13 mouse cellular contexts compared by ENCODE assay signal in the genomic region with DNA sequence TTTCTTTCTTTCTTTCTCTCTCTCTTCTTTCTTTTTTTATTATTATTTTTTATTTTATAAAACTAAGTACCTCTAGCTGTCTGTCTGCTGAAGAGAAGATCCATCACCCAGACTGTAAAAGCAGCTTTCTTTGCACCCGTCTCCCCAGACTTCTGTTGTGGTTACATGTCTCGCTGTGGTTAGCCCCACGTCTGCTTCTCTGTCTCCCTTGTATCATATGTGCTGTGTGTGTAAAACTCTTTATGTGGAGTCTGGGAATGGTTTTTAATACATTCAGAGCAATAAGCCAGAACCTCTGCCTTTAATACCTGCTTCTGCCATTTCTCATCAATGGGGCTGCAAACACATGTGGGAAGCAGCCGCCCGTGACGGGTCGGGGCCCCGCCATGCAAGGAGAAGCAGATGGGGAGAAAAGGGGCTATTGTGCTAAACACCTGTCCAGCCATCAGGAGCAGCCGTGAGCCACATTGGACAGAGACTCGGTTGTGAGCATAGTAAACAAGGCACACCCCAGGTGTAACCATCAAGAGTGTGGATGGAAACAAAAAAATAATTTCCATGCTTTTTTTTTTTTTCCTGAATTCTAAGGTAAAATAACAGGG.
A peak's percentile ranks its signal among the peaks of the same experiment; 100 is the strongest.
DNase-seq lines count a peak whose midpoint lies in the region; ATAC-seq and TF ChIP-seq lines count a peak whose summit lies in the region.
"Had no signal": no experiment of that assay in that cellular context is flagged by ENCODE, and none has a peak within 500 bp of the region (broad histone marks: within the 10 kb centered on the region; RNA-seq: fewer than 3 reads in every experiment).

No protein-coding gene starts in this region.

- no peak overlapping the region for H3K4me2 ChIP-seq in forebrain, embryonic 13.5 days
- H3K4me2 ChIP-seq in forebrain, embryonic 16.5 days (ENCODE audit: low read length): no peak overlapping the region
- 0 out of 2 replicates have a peak overlapping the region, but pooled peaks have one; percentile 2 for H3K4me2 ChIP-seq in limb, embryonic 14.5 days (replicated peaks; ENCODE audit: low read depth, low read length, severe bottlenecking)
- H3K4me2 ChIP-seq: embryonic facial prominence, embryonic 15.5 days had no signal

- no peaks in the 10 kb centered on the region for H3K36me3 ChIP-seq in forebrain, embryonic 13.5 days (ENCODE audit: poor library complexity, severe bottlenecking)
- no peaks in the 10 kb centered on the region for H3K36me3 ChIP-seq in forebrain, embryonic 16.5 days (ENCODE audit: control insufficient read depth, insufficient read depth)
- no peaks in the 10 kb centered on the region for H3K36me3 ChIP-seq in thymus, adult 2 months (ENCODE audit: control insufficient read depth, insufficient read depth, low read length)
- H3K36me3 ChIP-seq in limb, embryonic 14.5 days (ENCODE audit: control insufficient read depth, insufficient read depth, low read length): no peaks in the 10 kb centered on the region
- H3K36me3 ChIP-seq: embryonic facial prominence, embryonic 15.5 days had no signal

- H3K27me3 ChIP-seq in forebrain, embryonic 13.5 days: no peaks in the 10 kb centered on the region
- H3K27me3 ChIP-seq in forebrain, embryonic 16.5 days (replicated peaks; ENCODE audit: control insufficient read depth, insufficient read depth, low read length): no peaks in the 10 kb centered on the region
- H3K27me3 ChIP-seq in thymus, adult 2 months (ENCODE audit: control insufficient read depth, insufficient read depth, low read length): no peaks in the 10 kb centered on the region; the same call in 1 of the 2 replicates
- H3K27me3 ChIP-seq in limb, embryonic 14.5 days (ENCODE audit: control insufficient read depth, insufficient read depth, low read length): no peaks in the 10 kb centered on the region
- H3K27me3 ChIP-seq: embryonic facial prominence, embryonic 15.5 days had no signal

- no peak for TF ChIP-seq POLR2A in thymus, adult 2 months (IDR thresholded peaks at IDR 0.05; ENCODE audit: control insufficient read depth, extremely low read depth, insufficient read depth, low read length, poor library complexity)
- no peak for TF ChIP-seq POLR2A in limb, embryonic 14.5 days (IDR thresholded peaks at IDR 0.05; ENCODE audit: borderline replicate concordance, extremely low read depth, insufficient read depth, insufficient read length)

- no peaks in the 10 kb centered on the region for H3K9me3 ChIP-seq in forebrain, embryonic 13.5 days (replicated peaks)
- no peaks in the 10 kb centered on the region for H3K9me3 ChIP-seq in forebrain, embryonic 16.5 days (ENCODE audit: control insufficient read depth, low read length)
- H3K9me3 ChIP-seq in limb, embryonic 14.5 days (ENCODE audit: control insufficient read depth, low read length): no peaks in the 10 kb centered on the region
- H3K9me3 ChIP-seq: embryonic facial prominence, embryonic 15.5 days had no signal

- peaks cover 6% of the 10 kb centered on the region; the same call in 1 of the 2 replicates for H3K4me1 ChIP-seq in forebrain, embryonic 13.5 days
- H3K4me1 ChIP-seq in forebrain, embryonic 16.5 days (replicated peaks; ENCODE audit: control insufficient read depth, insufficient read depth, low read length): peaks cover 5% of the 10 kb centered on the region; the same call in 1 of the 2 replicates
- H3K4me1 ChIP-seq in thymus, adult 2 months (replicated peaks; ENCODE audit: control insufficient read depth, insufficient read depth, low read length): peaks cover 13% of the 10 kb centered on the region
- H3K4me1 ChIP-seq in limb, embryonic 14.5 days (ENCODE audit: control insufficient read depth, insufficient read depth, low read length): peaks cover 30% of the 10 kb centered on the region

- H3K27ac ChIP-seq in forebrain, embryonic 13.5 days: no peak overlapping the region
- H3K27ac ChIP-seq in forebrain, embryonic 16.5 days (ENCODE audit: low read length): no peak overlapping the region
- no peak overlapping the region for H3K27ac ChIP-seq in thymus, adult 2 months (ENCODE audit: control insufficient read depth, insufficient read depth, low read length)
- no peak overlapping the region for H3K27ac ChIP-seq in limb, embryonic 14.5 days (replicated peaks; ENCODE audit: low read depth, low read length)
- H3K27ac ChIP-seq: embryonic facial prominence, embryonic 15.5 days had no signal

- no peak for TF ChIP-seq CTCF in thymus, adult 2 months (IDR thresholded peaks at IDR 0.05; ENCODE audit: borderline replicate concordance, control insufficient read depth, extremely low read depth, insufficient read depth, low read length, poor library complexity)

- no peak overlapping the region for H3K9ac ChIP-seq in forebrain, embryonic 13.5 days
- H3K9ac ChIP-seq in forebrain, embryonic 16.5 days (replicated peaks; ENCODE audit: low read depth, low read length): no peak overlapping the region
- H3K9ac ChIP-seq in limb, embryonic 14.5 days (ENCODE audit: low read depth, low read length, severe bottlenecking): no peak overlapping the region
- H3K9ac ChIP-seq: embryonic facial prominence, embryonic 15.5 days had no signal

- H3K4me3 ChIP-seq in forebrain, embryonic 13.5 days: no peak overlapping the region
- no peak overlapping the region for H3K4me3 ChIP-seq in forebrain, embryonic 16.5 days (replicated peaks; ENCODE audit: low read length)
- no peak overlapping the region for H3K4me3 ChIP-seq in thymus, adult 2 months (ENCODE audit: control insufficient read depth, insufficient read depth, low read length)
- no peak overlapping the region for H3K4me3 ChIP-seq in limb, embryonic 14.5 days (replicated peaks; ENCODE audit: low read length)
- H3K4me3 ChIP-seq: embryonic facial prominence, embryonic 15.5 days had no signal

- DNase-seq in thymus, adult 2 months: peak; percentile 21
- no peak for DNase-seq in thymus, adult 18-20 months
- peak; percentile 17 for DNase-seq in limb, embryonic 14.5 days (ENCODE audit: low spot score)
- DNase-seq in thymus, postnatal 4 days: peak; percentile 33
- DNase-seq in gastrocnemius, postnatal 36 days: no peak
- DNase-seq in layer of hippocampus, adult 9-11 months: no peak
- DNase-seq: gastrocnemius, postnatal 10 days; kidney, postnatal 10 days; left cerebral cortex, postnatal 4 days; retina, postnatal 1 day had no signal

- intact Hi-C loops in gastrocnemius, postnatal 36 days (cut with DNase I): no loop called here

- WGBS in forebrain, embryonic 13.5 days: 67% methylated on average over 10 of the region's 10 CpGs
- 64% methylated on average over 10 of the region's 10 CpGs for WGBS in forebrain, embryonic 16.5 days
- WGBS in thymus, adult 2 months: 5% methylated on average over 10 of the region's 10 CpGs
- WGBS in limb, embryonic 14.5 days: 22% methylated on average over 10 of the region's 10 CpGs

- ATAC-seq in forebrain, embryonic 13.5 days: peak; percentile 28
- ATAC-seq in forebrain, embryonic 16.5 days: no peak
- peak; percentile 75 for ATAC-seq in limb, embryonic 14.5 days (ENCODE audit: low FRiP score, low read depth)

Comparison
In these comparisons a context has a peak if more than half of its experiments do, and no peak if none do; other contexts are left out.
1. DNase-seq: peak in thymus, adult 2 months (single experiment), limb, embryonic 14.5 days (single experiment) and thymus, postnatal 4 days (single experiment); none in thymus, adult 18-20 months (0 of 2), gastrocnemius, postnatal 36 days (0 of 2) and layer of hippocampus, adult 9-11 months (single experiment).